Mouse (Mus musculus): Measurements from ENCODE around the gene Sgcd. TPM values are rescaled to one million over a fixed set of nuclear protein-coding genes. Genes with fewer than 3 reads are reported as not detected.
"Not testable (repeated sequence)": the region's sequence is repeated elsewhere in the genome, so short reads cannot be mapped to it uniquely, and the experiment has no call there.

Gene Sgcd
- polyA plus RNA-seq, 1 experiment from 2014 or later: 6.4 TPM

GRCm38 (mm10) chr11:47508047-47508446, 480.7 kb downstream of the Sgcd start:
- DNase-seq (ENCODE audit: low spot score): no peak
- H3K27me3 ChIP-seq (ENCODE audit: low read depth, poor library complexity, severe bottlenecking): no peaks in the 10 kb centered on the region
- no peak overlapping the region for H3K4me3 ChIP-seq
- no peak overlapping the region for H3K27ac ChIP-seq
- no peaks in the 10 kb centered on the region for H3K4me1 ChIP-seq
- no peaks in the 10 kb centered on the region for H3K36me3 ChIP-seq
- H3K9me3 ChIP-seq (replicated peaks): no peaks in the 10 kb centered on the region
- 87% methylated on average over 6 of the region's 6 CpGs for WGBS

GRCm38 (mm10) chr11:47503236-47503635, 485.5 kb downstream of the Sgcd start:
- not testable (repeated sequence) for H3K27ac ChIP-seq; H3K9me3 ChIP-seq (replicated peaks); H3K36me3 ChIP-seq; H3K4me1 ChIP-seq; DNase-seq (ENCODE audit: low spot score); H3K4me3 ChIP-seq; H3K27me3 ChIP-seq (ENCODE audit: low read depth, poor library complexity, severe bottlenecking)

- Histone ChIP-seq H3K9me3 (replicated peaks) (no peaks in the 10 kb centered on the region), H3K36me3 (no peaks in the 10 kb centered on the region), H3K27ac (no peak overlapping the region), H3K27me3 (ENCODE audit: low read depth, poor library complexity, severe bottlenecking) (no peaks in the 10 kb centered on the region), H3K4me3 (no peak overlapping the region), H3K4me1 (no peaks in the 10 kb centered on the region)
- DNase-seq (ENCODE audit: low spot score): no peak
- 60% methylated on average over 1 of the region's 1 CpGs for WGBS
Measured at GRCm38 (mm10) chr11:47473493-47474230, 515.1 kb downstream of the Sgcd start.

- not testable (repeated sequence) for H3K27me3 ChIP-seq (ENCODE audit: low read depth, poor library complexity, severe bottlenecking); H3K4me3 ChIP-seq; H3K36me3 ChIP-seq; H3K27ac ChIP-seq; H3K4me1 ChIP-seq; DNase-seq (ENCODE audit: low spot score); H3K9me3 ChIP-seq (replicated peaks)
Measured at GRCm38 (mm10) chr11:47460700-47461099, 528.1 kb downstream of the Sgcd start.

GRCm38 (mm10) chr11:47460149-47460548, 528.6 kb downstream of the Sgcd start:
- no peaks in the 10 kb centered on the region for H3K36me3 ChIP-seq
- no peaks in the 10 kb centered on the region for H3K9me3 ChIP-seq (replicated peaks)
- DNase-seq (ENCODE audit: low spot score): no peak
- no peak overlapping the region for H3K4me3 ChIP-seq
- no peak overlapping the region for H3K27ac ChIP-seq
- no peaks in the 10 kb centered on the region for H3K27me3 ChIP-seq (ENCODE audit: low read depth, poor library complexity, severe bottlenecking)
- 79% methylated on average over 2 of the region's 2 CpGs for WGBS
- H3K4me1 ChIP-seq: no peaks in the 10 kb centered on the region

- Histone ChIP-seq H3K9me3 (replicated peaks) (no peaks in the 10 kb centered on the region), H3K4me3 (no peak overlapping the region), H3K27me3 (ENCODE audit: low read depth, poor library complexity, severe bottlenecking) (no peaks in the 10 kb centered on the region), H3K36me3 (no peaks in the 10 kb centered on the region), H3K27ac (no peak overlapping the region), H3K4me1 (no peaks in the 10 kb centered on the region)
- WGBS: 78% methylated on average over 3 of the region's 3 CpGs
- no peak for DNase-seq (ENCODE audit: low spot score)
Measured at GRCm38 (mm10) chr11:47459214-47459613, 529.6 kb downstream of the Sgcd start.

GRCm38 (mm10) chr11:47447790-47448189, 541.0 kb downstream of the Sgcd start:
- no peak for DNase-seq (ENCODE audit: low spot score)
- H3K27me3 ChIP-seq (ENCODE audit: low read depth, poor library complexity, severe bottlenecking): no peaks in the 10 kb centered on the region
- no peak overlapping the region for H3K27ac ChIP-seq
- WGBS: 65% methylated on average over 2 of the region's 2 CpGs
- no peaks in the 10 kb centered on the region for H3K9me3 ChIP-seq (replicated peaks)
- H3K4me3 ChIP-seq: no peak overlapping the region
- H3K36me3 ChIP-seq: no peaks in the 10 kb centered on the region
- no peaks in the 10 kb centered on the region for H3K4me1 ChIP-seq

GRCm38 (mm10) chr11:47446337-47446736, 542.4 kb downstream of the Sgcd start:
- 88% methylated on average over 3 of the region's 3 CpGs for WGBS
- no peak overlapping the region for H3K4me3 ChIP-seq
- H3K27me3 ChIP-seq (ENCODE audit: low read depth, poor library complexity, severe bottlenecking): no peaks in the 10 kb centered on the region
- no peaks in the 10 kb centered on the region for H3K36me3 ChIP-seq
- DNase-seq (ENCODE audit: low spot score): no peak
- no peaks in the 10 kb centered on the region for H3K4me1 ChIP-seq
- H3K9me3 ChIP-seq (replicated peaks): no peaks in the 10 kb centered on the region
- no peak overlapping the region for H3K27ac ChIP-seq

- H3K36me3 ChIP-seq: no peaks in the 10 kb centered on the region
- H3K4me3 ChIP-seq: no peak overlapping the region
- 88% methylated on average over 2 of the region's 2 CpGs for WGBS
- no peaks in the 10 kb centered on the region for H3K27me3 ChIP-seq (ENCODE audit: low read depth, poor library complexity, severe bottlenecking)
- no peak overlapping the region for H3K27ac ChIP-seq
- no peak for DNase-seq (ENCODE audit: low spot score)
- no peaks in the 10 kb centered on the region for H3K9me3 ChIP-seq (replicated peaks)
- no peaks in the 10 kb centered on the region for H3K4me1 ChIP-seq
Measured at GRCm38 (mm10) chr11:47445683-47446082, 543.1 kb downstream of the Sgcd start.

- no peak for DNase-seq (ENCODE audit: low spot score)
- H3K27ac ChIP-seq: no peak overlapping the region
- H3K9me3 ChIP-seq (replicated peaks): no peaks in the 10 kb centered on the region
- no peaks in the 10 kb centered on the region for H3K36me3 ChIP-seq
- no peaks in the 10 kb centered on the region for H3K4me1 ChIP-seq
- H3K4me3 ChIP-seq: no peak overlapping the region
- WGBS: 85% methylated on average over 2 of the region's 2 CpGs
- no peaks in the 10 kb centered on the region for H3K27me3 ChIP-seq (ENCODE audit: low read depth, poor library complexity, severe bottlenecking)
Measured at GRCm38 (mm10) chr11:47442266-47442665, 546.5 kb downstream of the Sgcd start.

- DNase-seq (ENCODE audit: low spot score): no peak
- Histone ChIP-seq H3K36me3 (no peaks in the 10 kb centered on the region), H3K9me3 (replicated peaks) (no peaks in the 10 kb centered on the region), H3K27ac (no peak overlapping the region), H3K27me3 (ENCODE audit: low read depth, poor library complexity, severe bottlenecking) (no peaks in the 10 kb centered on the region), H3K4me3 (no peak overlapping the region), H3K4me1 (no peaks in the 10 kb centered on the region)
- 55% methylated on average over 3 of the region's 3 CpGs for WGBS
Measured at GRCm38 (mm10) chr11:47399607-47400006, 589.2 kb downstream of the Sgcd start.

- DNase-seq (ENCODE audit: low spot score); H3K27ac ChIP-seq; H3K9me3 ChIP-seq (replicated peaks); H3K4me3 ChIP-seq; H3K27me3 ChIP-seq (ENCODE audit: low read depth, poor library complexity, severe bottlenecking); H3K36me3 ChIP-seq; H3K4me1 ChIP-seq: not testable (repeated sequence)
- 61% methylated on average over 2 of the region's 2 CpGs for WGBS
Measured at GRCm38 (mm10) chr11:47390798-47391197, 598.0 kb downstream of the Sgcd start.

GRCm38 (mm10) chr11:47389327-47389726, 599.4 kb downstream of the Sgcd start:
- H3K4me1 ChIP-seq: no peaks in the 10 kb centered on the region
- no peak overlapping the region for H3K4me3 ChIP-seq
- no peaks in the 10 kb centered on the region for H3K9me3 ChIP-seq (replicated peaks)
- H3K36me3 ChIP-seq: no peaks in the 10 kb centered on the region
- DNase-seq (ENCODE audit: low spot score): no peak
- no peaks in the 10 kb centered on the region for H3K27me3 ChIP-seq (ENCODE audit: low read depth, poor library complexity, severe bottlenecking)
- no peak overlapping the region for H3K27ac ChIP-seq

- H3K4me1 ChIP-seq: no peaks in the 10 kb centered on the region
- 79% methylated on average over 3 of the region's 3 CpGs for WGBS
- no peak for DNase-seq (ENCODE audit: low spot score)
Measured at GRCm38 (mm10) chr11:47387726-47388125, 601.0 kb downstream of the Sgcd start.

More at GRCm38 (mm10) chr11:47387726-47388125, 601.0 kb downstream of the Sgcd start:
- Histone ChIP-seq H3K4me3 (no peak overlapping the region), H3K27me3 (ENCODE audit: low read depth, poor library complexity, severe bottlenecking) (no peaks in the 10 kb centered on the region), H3K9me3 (replicated peaks) (no peaks in the 10 kb centered on the region), H3K27ac (no peak overlapping the region), H3K36me3 (no peaks in the 10 kb centered on the region)
